Mouse (Mus musculus): ENCODE data around the gene Sh3d19. TPM values are rescaled to one million over a fixed set of nuclear protein-coding genes. Genes with fewer than 3 reads are reported as not detected.

Sh3d19 gene
- polyA plus RNA-seq, 1 experiment from 2014 or later, result 10.9 TPM

- Histone ChIP-seq H3K4me2 (replicated peaks) (no peak overlapping the region), H3K4me3 (no peak overlapping the region)
Observed at GRCm38 (mm10) chr3:86016965-86017364, 46.1 kb downstream of the Sh3d19 start.

GRCm38 (mm10) chr3:86017484-86017883, 46.6 kb downstream of the Sh3d19 start:
- ATAC-seq (ENCODE audit: low FRiP score, low read depth), result no peak
- Histone ChIP-seq H3K4me1 (no peaks in the 10 kb centered on the region), H3K9me3 (no peaks in the 10 kb centered on the region), H3K4me3 (no peak overlapping the region), H3K27me3 (replicated peaks) (no peaks in the 10 kb centered on the region), H3K4me2 (replicated peaks) (no peak overlapping the region), H3K9ac (no peak overlapping the region), H3K27ac (no peak overlapping the region), H3K36me3 (no peaks in the 10 kb centered on the region)
- 79% methylated on average over 8 of the region's 8 CpGs for WGBS

More at GRCm38 (mm10) chr3:86016965-86017364, 46.1 kb downstream of the Sh3d19 start:
- no peak overlapping the region for H3K27ac ChIP-seq
- ATAC-seq (ENCODE audit: low FRiP score, low read depth), result no peak
- H3K27me3 ChIP-seq (replicated peaks), result no peaks in the 10 kb centered on the region
- no peaks in the 10 kb centered on the region for H3K9me3 ChIP-seq
- 98% methylated on average over 1 of the region's 1 CpGs for WGBS
- no peaks in the 10 kb centered on the region for H3K36me3 ChIP-seq
- no peak overlapping the region for H3K9ac ChIP-seq
- no peaks in the 10 kb centered on the region for H3K4me1 ChIP-seq

- H3K36me3 ChIP-seq, result no peaks in the 10 kb centered on the region
- no peak overlapping the region for H3K4me3 ChIP-seq
- WGBS, result 91% methylated on average over 16 of the region's 16 CpGs
- H3K4me2 ChIP-seq (replicated peaks), result no peak overlapping the region
- ATAC-seq (ENCODE audit: low FRiP score, low read depth), result no peak
- H3K4me1 ChIP-seq, result no peaks in the 10 kb centered on the region
- no peaks in the 10 kb centered on the region for H3K9me3 ChIP-seq
- no peak overlapping the region for H3K9ac ChIP-seq
- H3K27me3 ChIP-seq (replicated peaks), result no peaks in the 10 kb centered on the region
- H3K27ac ChIP-seq, result no peak overlapping the region
Observed at GRCm38 (mm10) chr3:86020921-86021650, 50.2 kb downstream of the Sh3d19 start.

- Histone ChIP-seq H3K4me1 (no peaks in the 10 kb centered on the region), H3K27ac (no peak overlapping the region), H3K27me3 (replicated peaks) (no peaks in the 10 kb centered on the region), H3K4me3 (no peak overlapping the region), H3K9ac (no peak overlapping the region), H3K9me3 (no peaks in the 10 kb centered on the region), H3K4me2 (replicated peaks) (no peak overlapping the region), H3K36me3 (no peaks in the 10 kb centered on the region)
- 86% methylated on average over 4 of the region's 4 CpGs for WGBS
- ATAC-seq (ENCODE audit: low FRiP score, low read depth), result no peak
Observed at GRCm38 (mm10) chr3:86021651-86022050, 50.7 kb downstream of the Sh3d19 start.

GRCm38 (mm10) chr3:86024065-86024795, 53.3 kb downstream of the Sh3d19 start:
- WGBS, result 68% methylated on average over 12 of the region's 12 CpGs
- Histone ChIP-seq H3K27ac (no peak overlapping the region), H3K36me3 (no peaks in the 10 kb centered on the region), H3K4me3 (no peak overlapping the region), H3K4me2 (replicated peaks) (no peak overlapping the region), H3K4me1 (no peaks in the 10 kb centered on the region), H3K27me3 (replicated peaks) (no peaks in the 10 kb centered on the region), H3K9me3 (no peaks in the 10 kb centered on the region), H3K9ac (no peak overlapping the region)
- ATAC-seq (ENCODE audit: low FRiP score, low read depth), result no peak

GRCm38 (mm10) chr3:86025341-86026137, 54.6 kb downstream of the Sh3d19 start:
- Histone ChIP-seq H3K4me3 (no peak overlapping the region), H3K4me1 (no peaks in the 10 kb centered on the region), H3K4me2 (replicated peaks) (no peak overlapping the region), H3K9ac (no peak overlapping the region), H3K27me3 (replicated peaks) (no peaks in the 10 kb centered on the region), H3K9me3 (no peaks in the 10 kb centered on the region), H3K27ac (no peak overlapping the region), H3K36me3 (no peaks in the 10 kb centered on the region)
- WGBS, result 94% methylated on average over 20 of the region's 20 CpGs
- no peak for ATAC-seq (ENCODE audit: low FRiP score, low read depth)

- H3K27ac ChIP-seq, result no peak overlapping the region
- no peaks in the 10 kb centered on the region for H3K9me3 ChIP-seq
- no peak for ATAC-seq (ENCODE audit: low FRiP score, low read depth)
- H3K4me3 ChIP-seq, result no peak overlapping the region
- H3K36me3 ChIP-seq, result no peaks in the 10 kb centered on the region
- H3K9ac ChIP-seq, result no peak overlapping the region
- no peaks in the 10 kb centered on the region for H3K27me3 ChIP-seq (replicated peaks)
- WGBS, result 88% methylated on average over 15 of the region's 15 CpGs
- H3K4me2 ChIP-seq (replicated peaks), result no peak overlapping the region
- H3K4me1 ChIP-seq, result no peaks in the 10 kb centered on the region
Observed at GRCm38 (mm10) chr3:86028658-86029375, 57.9 kb downstream of the Sh3d19 start.

- WGBS, result 82% methylated on average over 4 of the region's 4 CpGs
- Histone ChIP-seq H3K4me3 (no peak overlapping the region), H3K27me3 (replicated peaks) (no peaks in the 10 kb centered on the region), H3K9ac (no peak overlapping the region), H3K27ac (no peak overlapping the region), H3K36me3 (no peaks in the 10 kb centered on the region), H3K4me2 (replicated peaks) (no peak overlapping the region), H3K4me1 (no peaks in the 10 kb centered on the region), H3K9me3 (no peaks in the 10 kb centered on the region)
- no peak for ATAC-seq (ENCODE audit: low FRiP score, low read depth)
Observed at GRCm38 (mm10) chr3:86030566-86030965, 59.7 kb downstream of the Sh3d19 start.

- no peaks in the 10 kb centered on the region for H3K9me3 ChIP-seq
- ATAC-seq (ENCODE audit: low FRiP score, low read depth), result no peak
- no peak overlapping the region for H3K9ac ChIP-seq
- no peak overlapping the region for H3K4me3 ChIP-seq
- H3K27me3 ChIP-seq (replicated peaks), result no peaks in the 10 kb centered on the region
- WGBS, result 79% methylated on average over 9 of the region's 9 CpGs
- no peak overlapping the region for H3K4me2 ChIP-seq (replicated peaks)
- no peak overlapping the region for H3K27ac ChIP-seq
- H3K4me1 ChIP-seq, result no peaks in the 10 kb centered on the region
- no peaks in the 10 kb centered on the region for H3K36me3 ChIP-seq
Observed at GRCm38 (mm10) chr3:86033455-86034090, 62.7 kb downstream of the Sh3d19 start.

GRCm38 (mm10) chr3:86037926-86038484, 67.1 kb downstream of the Sh3d19 start:
- Histone ChIP-seq H3K36me3 (no peaks in the 10 kb centered on the region), H3K27ac (no peak overlapping the region), H3K27me3 (replicated peaks) (no peaks in the 10 kb centered on the region), H3K4me2 (replicated peaks) (no peak overlapping the region), H3K9ac (no peak overlapping the region), H3K4me3 (no peak overlapping the region), H3K4me1 (no peaks in the 10 kb centered on the region), H3K9me3 (no peaks in the 10 kb centered on the region; the same call in 1 of the 2 replicates)
- 91% methylated on average over 9 of the region's 9 CpGs for WGBS
- no peak for ATAC-seq (ENCODE audit: low FRiP score, low read depth)

GRCm38 (mm10) chr3:86038648-86039047, 67.7 kb downstream of the Sh3d19 start:
- Histone ChIP-seq H3K27ac (no peak overlapping the region), H3K4me1 (no peaks in the 10 kb centered on the region), H3K4me3 (no peak overlapping the region), H3K9ac (no peak overlapping the region), H3K4me2 (replicated peaks) (no peak overlapping the region), H3K9me3 (no peaks in the 10 kb centered on the region; the same call in 1 of the 2 replicates), H3K36me3 (no peaks in the 10 kb centered on the region), H3K27me3 (replicated peaks) (no peaks in the 10 kb centered on the region)
- WGBS, result 58% methylated on average over 3 of the region's 3 CpGs
- no peak for ATAC-seq (ENCODE audit: low FRiP score, low read depth)
